Mouse (Mus musculus): Measurements from ENCODE around the gene Abhd15. TPM values are rescaled to one million over a fixed set of nuclear protein-coding genes. Genes with fewer than 3 reads are reported as not detected.

Abhd15 gene
- total RNA-seq, 2 experiments from 2014 or later, result 0.50 to 0.54 TPM

DNA sequence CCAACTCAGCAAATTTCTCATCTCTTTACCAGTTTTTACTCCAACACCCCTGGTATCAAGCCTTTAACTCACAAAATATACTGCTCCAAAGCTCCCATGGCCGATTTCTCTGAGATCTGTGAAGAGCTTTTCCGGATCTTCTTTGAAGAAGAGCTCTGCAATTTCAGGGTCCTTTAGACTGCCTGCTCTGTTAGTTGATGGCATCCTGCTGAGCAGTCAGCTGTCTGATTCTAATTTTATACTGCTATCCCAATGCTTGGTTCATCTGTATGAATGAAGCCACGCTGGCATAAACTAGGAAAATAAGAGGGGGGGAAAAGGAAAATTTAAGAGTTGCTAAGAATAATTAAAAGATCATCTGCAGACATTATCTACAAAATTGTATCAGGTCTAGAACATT is 70.3 kb downstream of the Abhd15 start:
- intact Hi-C loops (cut with DNase I), result no loop called here
- DNase-seq, result peak; percentile 2

Other genes starting within 250 kb of the Abhd15 start
- gene Coro6, start 52.7 kb upstream of the Abhd15 start, total RNA-seq (2021), result 1 to 10 TPM; 2.2 to 3.7 TPM
- gene Ankrd13b, start 25.4 kb upstream of the Abhd15 start, total RNA-seq (2021), result 100 to 1,000 TPM; 216 to 217 TPM
- gene Git1, start 21.6 kb upstream of the Abhd15 start, total RNA-seq (2021), result 100 to 1,000 TPM; 150 to 151 TPM
- gene Trp53i13, start 859 bp downstream of the Abhd15 start, total RNA-seq (2021), result 1 to 10 TPM; 5.8 TPM
- gene Gm10392, start 4.1 kb downstream of the Abhd15 start, total RNA-seq (2021), result not detected
- gene Taok1, start 92.7 kb downstream of the Abhd15 start, total RNA-seq (2021), result 100 to 1,000 TPM; 104 to 113 TPM
- gene Nufip2, start 171.0 kb downstream of the Abhd15 start, total RNA-seq (2021), result 10 to 100 TPM; 74.1 to 76.0 TPM
- under 1 TPM; 0.26 to 0.52 TPM for gene Cryba1, start 210.2 kb downstream of the Abhd15 start, total RNA-seq (2021)
- 100 to 1,000 TPM; 146 to 151 TPM for gene Myo18a, start 248.1 kb downstream of the Abhd15 start, total RNA-seq (2021)

All from left cerebral cortex, postnatal 4 days (tissue).